Mouse (Mus musculus) bone marrow, adult 2 months (tissue): ENCODE results near the gene Osbpl3.

ENCODE experiments used
- CTCF ChIP-seq: fragments of 200-500 bp; IDR thresholded peaks from 2 replicates; pipeline ENCODE4 v1.5.1; 2011; ENCODE audit warnings: low read length, control low read depth; ENCODE audit not compliant: control insufficient read depth, insufficient read depth
- POLR2A ChIP-seq: fragments of 200-500 bp; IDR thresholded peaks from 2 replicates; pipeline ENCODE4 v1.6.1; 2011; ENCODE audit warnings: low read depth, mild to moderate bottlenecking, control low read depth, low read length, borderline replicate concordance; ENCODE audit not compliant: control insufficient read depth

DNA sequence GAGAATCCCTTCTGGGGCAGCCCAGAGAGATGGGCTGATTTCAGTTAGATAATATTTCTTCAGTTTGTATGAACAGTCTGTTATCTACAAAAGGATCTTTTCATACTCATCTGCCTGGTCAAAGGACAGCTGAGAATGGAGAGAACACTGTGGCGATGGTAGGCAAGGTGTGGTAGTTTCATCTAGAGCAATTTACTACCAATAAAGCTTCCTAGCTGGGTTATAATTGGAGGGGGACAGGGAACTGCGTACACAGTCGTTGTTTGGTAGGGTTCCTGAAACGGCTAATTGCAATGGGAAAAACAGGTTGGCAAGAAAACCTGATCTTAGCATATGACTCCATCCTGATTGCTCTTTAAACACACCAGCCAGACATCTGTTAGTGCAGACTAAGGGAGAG, 182.1 kb downstream of the Osbpl3 start:
- TF ChIP-seq CTCF (no peak), POLR2A (no peak)
